Mouse (Mus musculus) thymus, adult 18-20 months (tissue): ENCODE results near the gene 2410004P03Rik.
"Not testable (repeated sequence)": the region's sequence is repeated elsewhere in the genome, so short reads cannot be mapped to it uniquely, and the experiment has no call there.

Experiments
- DNase-seq, 2 experiments: peaks; one replicate each; pipeline ENCODE4 v3.0.0; 2022; ENCODE audit warnings: mixed read lengths in 2 of 2

2410004P03Rik gene

DNA sequence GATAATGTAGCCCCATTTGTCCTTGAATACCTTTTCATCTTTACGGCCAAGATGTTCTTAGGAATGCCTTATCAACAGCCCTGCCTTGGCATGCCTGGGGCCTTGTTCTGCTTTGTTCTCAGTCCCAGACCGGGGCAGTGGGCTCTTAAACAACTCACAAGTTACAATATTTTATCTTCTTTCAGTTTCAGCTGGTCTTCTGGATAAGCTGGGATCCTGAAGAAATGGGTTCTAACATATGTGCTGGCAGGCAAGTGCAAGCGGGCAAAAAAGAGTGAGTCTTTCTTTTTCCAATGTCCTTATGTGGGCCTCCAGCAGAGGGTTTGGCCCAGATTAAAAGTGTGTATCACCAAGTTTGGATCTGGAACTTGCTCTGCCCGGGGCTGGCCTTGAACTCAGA lies 9.6 kb upstream of the 2410004P03Rik start:
- not testable (repeated sequence) for DNase-seq

DNA sequence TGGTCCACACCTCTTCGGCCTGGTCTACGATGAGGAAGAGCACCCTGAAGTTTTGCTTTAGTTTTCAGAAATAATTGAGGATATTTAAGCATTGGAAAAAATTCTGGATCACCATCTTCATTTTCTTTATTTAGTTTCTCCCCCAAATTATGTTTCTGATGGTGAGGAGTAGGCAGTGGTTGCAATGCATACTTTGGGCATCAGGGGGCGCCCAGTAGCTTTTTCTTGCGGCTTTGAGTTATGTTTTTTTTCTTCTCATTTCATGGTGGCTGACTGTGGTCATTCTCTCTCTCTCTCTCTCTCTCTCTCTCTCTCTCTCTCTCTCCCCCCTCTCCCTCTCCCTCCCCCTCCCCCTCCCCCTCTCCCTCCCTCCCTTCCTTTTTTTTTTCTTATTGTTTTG lies 6.9 kb upstream of the 2410004P03Rik start:
- DNase-seq, result no peak

DNA sequence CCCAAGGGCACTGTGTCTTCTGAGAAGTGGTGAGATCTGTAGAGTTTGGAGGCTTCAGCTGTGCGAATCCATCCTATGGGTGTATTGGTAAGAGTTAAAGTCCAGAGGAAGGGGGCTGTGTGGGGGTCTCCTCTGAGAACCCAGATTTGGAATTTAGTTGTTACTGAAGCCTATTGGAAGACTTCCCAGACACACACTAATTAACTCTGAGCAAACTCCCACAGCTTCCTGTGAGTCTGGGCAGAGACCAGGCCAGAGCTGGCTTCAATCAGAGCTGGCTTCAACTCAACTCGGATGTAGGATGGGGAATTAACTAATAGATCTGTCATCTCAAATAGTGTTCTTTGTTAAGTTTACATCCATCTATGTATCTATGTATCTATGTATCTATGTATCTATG lies 4.2 kb upstream of the 2410004P03Rik start:
- no peak for DNase-seq

DNA sequence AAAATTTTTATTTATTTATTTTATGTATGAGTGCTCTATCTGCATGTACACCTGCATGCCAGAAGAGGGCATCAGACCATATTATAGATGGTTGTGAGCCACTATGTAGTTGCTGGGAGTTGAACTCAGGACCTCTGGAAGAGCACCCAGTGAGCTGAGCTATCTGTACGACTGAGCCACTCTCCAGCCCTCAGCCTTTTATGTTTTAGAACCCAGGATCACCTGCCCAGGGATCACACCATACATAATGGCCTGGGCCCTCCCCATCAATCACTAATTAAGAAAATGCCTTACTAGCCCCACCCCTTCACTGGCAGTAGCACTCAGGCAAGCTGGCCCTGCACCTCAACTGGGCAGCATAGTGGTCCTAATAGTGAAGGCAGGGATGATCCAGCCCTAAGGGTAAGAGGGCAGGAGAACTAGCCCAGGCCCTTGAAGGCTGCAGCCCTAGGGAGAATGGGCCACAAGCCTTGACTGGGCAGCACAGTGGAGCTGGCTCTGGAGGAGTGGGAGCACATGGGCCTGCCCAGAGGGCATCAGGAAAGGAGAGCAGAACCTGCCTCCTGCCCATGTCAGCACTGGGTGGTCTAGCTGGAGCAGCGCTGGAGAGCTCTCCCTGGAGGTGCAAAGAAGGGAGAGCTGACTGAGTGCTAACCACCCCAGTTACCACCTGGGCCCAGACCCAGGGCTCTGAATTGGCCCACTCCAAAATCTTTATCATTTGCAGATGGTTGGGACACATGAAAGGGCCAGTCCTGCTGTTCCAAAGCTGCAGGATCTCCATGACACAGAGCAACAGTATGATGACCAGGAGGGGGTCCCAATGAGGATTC lies 756 bp upstream of the 2410004P03Rik start:
- no peak for DNase-seq

DNA sequence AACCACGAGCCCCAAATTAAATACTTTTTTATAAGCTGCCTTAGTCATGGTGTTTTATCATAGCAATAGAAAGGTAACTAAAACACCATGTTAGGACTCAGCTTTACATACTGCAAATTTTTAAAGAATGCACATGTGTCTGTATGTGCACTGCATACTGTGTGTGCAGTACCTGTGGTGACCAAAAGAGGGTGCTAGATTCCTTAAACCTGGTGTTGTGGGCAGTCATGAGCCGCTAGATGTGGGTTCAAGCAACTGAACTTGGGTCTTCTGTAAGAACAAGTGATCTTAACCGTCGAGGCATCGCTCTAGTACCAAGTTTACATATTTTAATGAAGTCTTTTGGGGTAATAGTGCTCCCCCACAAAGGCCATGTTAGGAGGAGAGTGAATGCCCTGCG lies 2.1 kb downstream of the 2410004P03Rik start:
- DNase-seq, result no peak

DNA sequence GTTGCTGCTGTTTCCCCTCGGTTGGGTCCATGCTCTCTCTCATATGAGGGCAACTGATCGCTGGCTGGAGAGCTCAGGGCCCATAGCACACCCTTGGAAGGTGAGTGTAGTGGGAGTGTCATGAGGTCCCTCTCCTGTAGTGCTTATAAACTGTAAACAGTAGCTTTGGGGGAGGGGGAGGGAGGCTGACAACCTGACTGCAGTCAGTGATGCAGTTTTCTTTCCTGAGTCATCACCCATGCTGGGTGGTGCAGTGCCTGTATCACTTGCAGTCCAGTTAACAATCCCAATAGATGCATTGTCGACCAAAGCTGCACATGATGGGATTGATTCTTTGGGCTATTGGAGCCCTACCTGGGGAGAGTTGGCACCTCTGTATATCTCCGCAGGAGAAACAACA lies 10.3 kb downstream of the 2410004P03Rik start:
- no peak for DNase-seq

DNA sequence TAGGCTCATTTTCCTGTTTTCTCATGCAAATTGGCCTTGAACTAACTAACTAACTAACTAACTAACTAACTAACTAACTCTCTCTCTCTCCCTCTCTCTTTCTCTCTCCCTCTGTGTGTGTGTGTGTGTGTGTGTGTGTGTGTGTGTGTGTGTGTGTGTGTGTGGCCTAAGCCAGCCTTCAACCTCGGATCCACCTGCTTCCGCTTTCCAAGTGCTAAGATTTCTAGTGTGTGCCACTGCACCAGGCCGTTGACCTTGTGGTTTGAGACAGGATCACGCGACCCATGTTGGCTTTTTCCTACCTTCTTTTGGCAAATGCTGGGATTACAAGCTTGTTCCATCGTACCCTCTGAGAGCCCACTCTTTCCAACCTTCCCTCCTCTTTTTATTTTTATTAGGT lies 10.9 kb downstream of the 2410004P03Rik start:
- peak in 1 of 2 experiments; percentile 43 for DNase-seq

DNA sequence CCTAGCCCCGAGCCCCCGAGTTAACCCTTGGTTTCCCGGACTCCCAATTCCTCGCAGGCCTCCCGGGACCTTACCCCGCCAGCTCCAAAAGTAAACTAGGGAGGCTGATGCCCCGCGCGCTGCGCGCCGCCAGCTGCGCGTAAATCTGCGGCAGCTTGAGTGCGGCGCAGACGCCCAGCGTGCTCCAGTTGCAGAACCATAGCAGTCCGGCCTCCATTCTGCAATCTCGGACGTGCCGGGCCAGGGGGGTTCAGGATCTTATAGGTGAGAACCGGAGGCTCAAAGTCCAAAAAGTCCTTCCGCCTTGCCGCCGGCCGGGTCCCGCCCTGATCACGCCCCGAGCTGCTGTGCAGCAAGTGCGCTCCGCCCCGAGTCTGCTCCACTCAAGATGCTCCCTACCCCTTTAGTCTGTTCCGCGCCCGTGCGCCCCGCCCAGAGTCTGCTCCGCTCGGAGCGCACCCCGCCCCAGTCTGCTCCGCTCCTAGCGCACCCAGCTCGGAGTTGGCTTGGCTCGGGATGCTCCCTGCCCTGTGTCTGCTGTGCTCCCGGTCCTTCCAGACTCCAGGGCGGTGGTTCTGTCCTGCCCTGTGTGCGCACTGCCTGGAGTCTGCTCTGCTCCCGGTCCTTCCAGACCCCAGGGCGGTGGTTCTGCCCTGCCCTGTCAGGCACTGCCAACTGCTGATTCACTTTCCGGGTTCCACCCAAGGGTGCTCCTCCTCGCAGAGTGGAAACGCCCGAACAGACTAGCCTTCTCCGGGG lies 11.6 kb downstream of the 2410004P03Rik start, which contains the start of gene Pqlc3:
Gene Pqlc3 (minus strand): TSS at position 670 of the 759 bp plus-strand sequence.
- peak; percentile 90 for DNase-seq

DNA sequence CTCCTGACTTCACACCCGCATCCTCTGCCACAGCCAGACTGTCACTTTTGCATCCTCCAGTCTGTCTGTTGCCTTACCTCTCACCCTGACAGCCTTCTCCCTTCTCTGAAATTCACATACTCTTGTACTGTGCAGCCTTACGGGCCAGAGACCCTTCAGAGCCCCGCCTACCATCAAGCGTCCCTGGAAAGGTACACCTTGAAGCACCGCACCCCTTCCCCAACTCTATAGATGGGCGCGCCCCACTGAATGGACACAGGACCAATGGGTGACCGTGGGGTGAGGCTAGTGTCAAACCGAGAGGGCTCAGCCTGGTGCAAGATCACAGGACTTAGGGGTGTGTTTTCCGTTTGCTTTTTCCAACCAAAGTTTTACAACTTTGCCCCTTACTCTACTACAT lies 12.4 kb downstream of the 2410004P03Rik start:
- DNase-seq, result peak in 1 of 2 experiments; percentile 34

DNA sequence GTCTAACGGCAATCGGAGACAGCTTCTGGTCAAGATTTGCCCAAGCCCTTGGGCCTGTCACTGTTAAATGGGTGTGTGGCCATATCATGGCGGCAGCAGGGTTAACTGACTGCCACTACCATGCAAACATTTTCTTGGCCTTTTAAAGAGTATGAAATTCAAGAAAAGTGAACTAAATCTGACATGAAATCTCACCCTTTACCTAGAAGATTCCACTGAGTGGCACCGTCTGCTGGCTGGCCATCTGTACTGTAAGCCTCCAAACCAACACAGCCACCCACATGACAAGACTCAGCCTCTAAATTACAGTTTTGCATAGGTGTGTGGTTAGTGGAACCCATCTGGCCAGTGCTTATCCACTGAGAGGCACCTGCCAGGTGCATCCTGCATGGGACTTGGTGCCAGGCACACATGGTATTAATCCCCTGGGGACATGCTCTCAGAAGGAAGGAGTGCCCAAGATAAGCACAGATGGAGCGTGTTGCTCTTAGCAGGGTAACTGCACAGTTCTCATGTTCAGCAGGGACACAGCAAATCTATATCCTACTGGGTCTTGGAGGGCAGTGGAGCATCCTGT lies 14.6 kb downstream of the 2410004P03Rik start:
- DNase-seq, result no peak

DNA sequence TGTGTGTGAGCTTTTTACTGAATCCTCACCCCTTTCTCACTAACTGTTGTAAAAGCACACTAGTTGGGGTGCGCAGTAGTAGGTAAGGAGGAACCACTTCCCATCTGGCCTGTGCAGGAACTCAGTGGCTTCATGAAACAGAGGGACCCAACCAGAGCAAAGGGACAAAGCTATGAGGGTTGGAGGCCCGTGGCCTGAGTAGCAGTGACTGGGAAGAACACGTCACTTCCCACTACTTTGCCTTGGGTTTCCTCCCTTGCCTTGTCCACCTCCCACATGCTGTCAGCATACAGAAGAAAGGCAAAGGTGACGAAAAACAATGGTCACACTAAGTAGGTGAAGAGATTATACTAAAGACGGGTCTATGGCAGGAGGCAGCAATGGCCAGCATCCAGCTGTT lies 15.2 kb downstream of the 2410004P03Rik start:
- DNase-seq, result no peak

DNA sequence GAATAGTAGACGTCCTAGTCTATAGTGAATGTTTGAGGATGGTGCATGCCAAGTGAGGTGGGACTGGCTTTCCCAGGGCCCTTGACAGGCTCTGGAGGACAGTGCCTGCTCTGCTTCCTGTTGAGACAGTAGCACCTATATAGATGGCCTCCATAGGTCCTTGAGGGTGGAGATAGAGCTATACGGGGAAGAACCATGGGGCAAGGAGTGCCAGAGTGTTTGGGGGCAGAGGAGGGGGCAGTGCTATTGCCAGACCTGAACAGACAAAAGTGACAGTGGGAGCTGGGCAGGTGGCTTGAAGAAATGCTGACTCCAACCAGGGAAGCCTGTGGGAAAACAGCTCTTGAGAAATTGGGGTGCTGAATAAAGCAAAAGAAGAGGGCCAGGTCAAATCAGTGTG lies 17.2 kb downstream of the 2410004P03Rik start:
- no peak for DNase-seq

DNA sequence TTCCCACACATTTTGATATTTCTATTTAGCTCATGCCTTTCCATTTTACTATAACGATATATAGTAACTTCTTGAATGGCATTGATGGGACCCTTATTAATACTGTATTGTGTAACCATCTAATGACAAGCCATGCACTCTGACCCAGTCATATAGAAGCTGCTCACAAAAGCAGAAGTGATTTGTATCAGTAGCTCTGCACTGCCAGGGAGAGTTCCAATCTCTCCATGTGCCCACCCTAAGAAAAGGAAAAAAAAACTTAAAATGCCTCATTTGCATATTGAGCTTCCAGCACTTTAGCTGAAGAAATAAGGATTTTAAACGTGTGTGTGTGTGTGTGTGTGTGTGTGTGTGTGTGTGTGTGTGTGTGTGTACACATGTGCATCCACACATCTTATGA lies 19.2 kb downstream of the 2410004P03Rik start:
- no peak for DNase-seq

DNA sequence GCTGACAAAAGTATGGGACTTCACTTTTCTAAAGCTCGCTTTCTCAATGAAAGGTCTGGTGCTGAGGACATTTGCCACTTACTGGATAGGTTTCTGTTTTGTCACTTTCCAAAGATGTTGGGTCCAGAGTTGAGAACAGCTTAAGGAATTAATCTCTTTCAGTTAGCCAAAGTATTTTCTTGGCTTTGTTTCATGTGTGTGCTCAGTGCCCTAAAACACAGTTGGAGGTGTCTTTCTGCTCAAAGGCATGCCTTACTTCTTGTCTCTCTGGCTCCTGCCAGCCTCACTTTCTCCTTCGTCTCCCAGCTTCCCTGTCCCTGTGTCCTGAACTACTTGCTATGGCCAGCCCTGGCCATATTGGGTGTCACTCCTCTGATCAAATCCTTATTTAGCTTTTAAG lies 20.2 kb downstream of the 2410004P03Rik start:
- DNase-seq, result no peak

DNA sequence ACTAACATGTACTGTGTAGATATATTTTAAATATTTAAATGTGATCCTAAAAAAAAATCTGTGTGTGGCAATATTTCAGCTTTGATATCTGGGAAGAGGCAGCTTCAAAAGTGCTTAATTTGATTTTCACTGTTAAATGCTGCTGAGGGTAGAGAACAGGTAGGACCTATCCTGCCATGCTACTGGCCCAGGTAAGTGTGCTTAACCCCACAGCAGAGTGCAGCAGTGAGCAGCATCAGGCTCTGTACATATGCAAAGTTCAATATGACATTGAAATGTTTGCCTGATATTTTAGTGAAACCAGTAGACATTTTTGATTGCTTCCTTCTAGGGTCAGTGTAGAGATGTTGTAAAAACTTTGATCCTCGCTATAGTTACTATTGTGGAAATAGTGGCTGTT lies 25.7 kb downstream of the 2410004P03Rik start:
- DNase-seq, result no peak

DNA sequence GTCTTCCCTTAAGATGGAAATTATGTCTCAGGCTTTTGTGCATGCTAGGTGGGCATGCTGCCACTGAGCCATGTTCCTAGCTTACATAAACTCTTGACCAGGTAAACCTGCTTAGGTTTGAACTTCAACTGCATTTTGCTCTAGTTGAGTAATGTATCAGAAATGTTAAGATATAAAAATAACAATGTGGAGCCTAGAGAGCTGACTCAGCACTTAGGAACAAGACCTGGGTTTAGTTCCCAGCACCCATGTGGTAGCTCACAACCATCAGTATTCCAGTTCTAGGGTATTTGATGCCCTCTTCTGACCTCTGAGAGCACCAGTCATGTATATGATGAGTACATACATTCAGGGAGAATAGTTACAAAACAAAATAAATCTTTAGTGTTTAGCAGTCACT lies 34.4 kb downstream of the 2410004P03Rik start:
- DNase-seq, result no peak

DNA sequence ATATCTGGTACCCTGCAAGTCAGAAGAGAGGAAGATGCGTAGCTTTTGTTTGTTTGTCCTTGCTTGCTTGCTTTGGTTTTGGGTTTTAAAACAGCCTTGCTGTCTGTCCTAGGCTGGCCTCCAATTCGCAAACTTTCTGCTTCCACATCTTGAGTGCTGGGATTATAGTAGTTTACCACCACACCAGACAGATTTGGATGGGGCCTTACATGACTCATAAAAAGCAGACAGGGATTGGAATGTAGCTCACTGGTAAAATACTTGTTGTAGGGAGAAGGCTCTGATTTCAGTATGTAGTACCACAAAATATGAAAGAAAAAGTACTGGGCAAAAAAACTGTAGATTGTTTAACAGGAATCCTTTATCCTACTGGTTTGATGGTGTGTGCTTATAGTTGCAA lies 44.7 kb downstream of the 2410004P03Rik start:
- no peak for DNase-seq

DNA sequence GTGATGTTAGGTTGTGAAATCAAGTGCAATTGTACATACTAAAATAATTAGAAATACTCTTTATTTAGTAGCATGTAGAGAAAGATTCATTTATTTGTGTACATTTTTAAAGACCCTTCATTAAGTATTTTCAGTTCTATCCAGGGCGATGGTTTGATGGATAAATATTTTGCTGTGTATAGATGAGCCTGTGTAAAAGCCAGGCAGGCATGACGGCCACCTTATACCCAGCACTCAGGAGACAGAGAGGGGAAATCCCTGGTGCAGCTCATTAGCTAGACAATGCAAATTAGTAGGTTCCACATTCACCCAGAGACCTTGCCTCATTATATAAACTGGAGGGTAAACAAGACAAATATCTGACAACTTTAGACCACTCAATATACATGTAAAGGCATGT lies 48.2 kb downstream of the 2410004P03Rik start:
- no peak for DNase-seq

DNA sequence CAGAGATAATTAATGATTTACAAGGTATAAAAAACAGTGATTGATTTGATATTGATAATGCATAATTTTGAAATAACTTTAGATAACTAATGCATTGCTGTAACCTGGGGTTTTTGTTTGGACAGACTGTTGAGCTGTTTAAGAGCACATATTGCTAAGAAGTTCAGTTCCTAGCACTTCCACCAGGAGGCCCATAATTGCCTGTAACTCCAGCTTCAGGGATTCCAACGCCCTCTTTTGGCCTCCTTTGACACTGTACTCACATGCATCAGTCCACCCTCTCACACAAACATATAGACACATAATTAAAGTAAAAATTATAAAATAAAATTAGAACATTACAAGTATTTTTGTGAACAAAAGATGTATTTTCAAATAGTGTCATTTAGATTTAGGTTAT lies 52.7 kb downstream of the 2410004P03Rik start:
- DNase-seq, result no peak
